Mouse (Mus musculus) adipose tissue, adult 10 weeks (tissue): ENCODE measurements around the gene Ugt8a. TPM values are rescaled to one million over a fixed set of nuclear protein-coding genes. Genes with fewer than 3 reads are reported as not detected.

ENCODE experiments used
- polyA plus RNA-seq: library from polyadenylated mRNA; stranded (reverse); fragments of 350-450 nt; fragmentation: Illumina TruSeq; extraction: RNeasy Lipid Tissue Mini Kit (QIAGEN cat#74804); gene quantifications from one replicate; pipeline ENCODE4 v1.2.3, GENCODE M21; 2014; ENCODE audit warnings: low read depth, low replicate concordance

Gene Ugt8a
- not detected for polyA plus RNA-seq

GRCm38 (mm10) chr3:125938092-125938755 is at the start of gene Ugt8a:
TSS of gene Ugt8a (minus strand) at chr3:125938619.

